Mouse (Mus musculus) lung, adult 18-20 months (tissue): ENCODE measurements at regions not wholly inside any gene's neighbourhood (a gene's known extent, or its start where the extent isn't known, plus 50 kb on each side); places are given as distances from the start of the nearest gene placed in this dataset.

Experiments used
- DNase-seq, 2 experiments: peaks; one replicate each; pipeline ENCODE4 v3.0.0; 2022; ENCODE audit warnings: mixed read lengths in 2 of 2

GRCm38 (mm10) chr11:7010858-7011257 lies 52.4 kb upstream of the Adcy1 start:
- DNase-seq: no peak

DNA sequence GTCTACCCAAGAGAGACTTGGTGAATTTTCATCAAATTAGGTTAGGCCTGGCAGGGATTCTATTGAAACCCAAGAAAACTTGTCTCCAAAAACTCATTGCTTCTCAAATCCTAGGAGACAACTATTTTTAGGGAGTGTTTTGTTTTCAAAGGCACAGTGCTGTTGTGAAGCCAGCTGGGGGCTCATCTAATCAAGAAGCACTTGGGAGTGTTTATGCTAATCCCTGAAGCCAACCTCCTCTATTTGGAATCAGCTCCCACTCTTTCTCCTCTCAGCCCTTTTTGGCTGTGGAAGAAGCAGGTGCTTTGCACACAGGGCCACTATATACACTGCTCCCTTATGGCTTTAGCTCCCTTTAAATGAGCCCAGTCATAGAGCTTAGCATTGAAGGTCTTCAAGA lies 64.0 kb upstream of the Adcy1 start:
- DNase-seq: no peak

GRCm38 (mm10) chr11:6998810-6999209 lies 64.5 kb upstream of the Adcy1 start:
- DNase-seq: no peak

GRCm38 (mm10) chr11:6997508-6997907 lies 65.8 kb upstream of the Adcy1 start:
- no peak for DNase-seq

- no peak for DNase-seq
Observed at GRCm38 (mm10) chr11:6993731-6994130, 69.6 kb upstream of the Adcy1 start.

GRCm38 (mm10) chr11:6991626-6992025 lies 71.7 kb upstream of the Adcy1 start:
- no peak for DNase-seq

GRCm38 (mm10) chr11:6990711-6991110 lies 72.6 kb upstream of the Adcy1 start:
- no peak for DNase-seq

- no peak for DNase-seq
Observed at GRCm38 (mm10) chr11:6988884-6989824, 74.1 kb upstream of the Adcy1 start.

DNA sequence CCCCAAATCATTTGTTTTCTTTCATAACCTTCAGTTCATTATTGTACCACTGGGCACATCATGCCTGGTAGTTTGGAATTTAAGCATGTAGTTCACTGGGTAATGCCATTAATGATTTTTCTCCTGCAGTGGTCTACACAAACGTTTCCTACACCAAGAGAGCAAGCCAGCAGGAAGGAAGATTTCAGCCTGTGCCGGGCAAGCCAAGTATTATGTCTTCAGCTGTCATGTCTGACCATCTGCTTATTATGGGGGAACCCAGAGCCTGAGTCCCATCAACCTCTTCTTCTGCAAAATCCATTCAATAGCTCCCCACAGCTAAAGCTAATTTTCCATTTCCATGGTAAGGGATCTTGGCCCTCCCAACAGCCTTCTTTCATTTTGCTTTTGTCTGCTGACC lies 75.3 kb upstream of the Adcy1 start:
- no peak for DNase-seq

- DNase-seq: no peak
Observed at GRCm38 (mm10) chr11:6987105-6987504, 76.2 kb upstream of the Adcy1 start.

- DNase-seq: no peak
Observed at GRCm38 (mm10) chr11:6982076-6982475, 81.2 kb upstream of the Adcy1 start.

DNA sequence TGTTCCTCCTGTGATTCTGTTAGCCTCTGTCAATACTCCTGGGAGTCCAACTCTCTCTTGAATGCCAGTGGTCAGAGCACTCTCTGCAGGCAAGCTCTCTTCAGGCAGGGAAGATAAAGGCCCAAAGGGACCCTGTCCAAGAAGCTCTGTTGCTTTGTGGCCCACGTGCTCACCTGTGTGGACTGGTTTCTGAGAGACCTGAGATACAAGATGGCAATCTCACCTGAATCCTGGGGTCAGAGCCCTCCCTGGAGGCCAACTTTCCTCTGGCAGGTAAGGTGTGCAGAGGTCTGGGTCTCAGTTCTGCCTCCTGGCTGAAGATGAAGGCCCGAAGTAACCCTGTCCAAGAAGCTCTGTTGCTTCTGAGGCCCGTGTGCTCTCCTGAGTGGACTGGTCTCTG lies 83.6 kb upstream of the Adcy1 start:
- no peak for DNase-seq

DNA sequence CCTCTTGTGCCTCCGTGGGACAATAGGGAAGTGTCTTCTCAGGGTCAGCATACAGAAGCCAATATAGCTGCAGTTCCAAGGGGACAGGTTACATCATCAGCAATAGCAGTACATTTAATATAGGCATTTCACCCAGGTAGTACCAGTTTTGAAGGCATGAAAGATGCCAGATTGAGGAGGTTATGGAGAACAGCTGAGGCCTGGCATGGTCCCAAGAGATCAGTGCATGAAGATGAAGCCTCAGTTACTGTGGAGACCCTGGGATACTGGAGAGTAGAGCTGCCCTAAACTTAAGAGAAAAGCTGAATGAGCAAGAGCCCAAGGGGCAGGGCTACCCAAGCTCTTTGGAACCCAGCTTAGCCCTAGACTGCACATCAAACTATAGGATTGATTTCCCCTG lies 94.1 kb upstream of the Adcy1 start:
- no peak for DNase-seq

- DNase-seq: no peak
Observed at GRCm38 (mm10) chr11:6966968-6967367, 96.3 kb upstream of the Adcy1 start.

GRCm38 (mm10) chr11:6964524-6964923 lies 98.8 kb upstream of the Adcy1 start:
- no peak for DNase-seq

GRCm38 (mm10) chr11:6963600-6963999 lies 99.7 kb upstream of the Adcy1 start:
- no peak for DNase-seq

DNA sequence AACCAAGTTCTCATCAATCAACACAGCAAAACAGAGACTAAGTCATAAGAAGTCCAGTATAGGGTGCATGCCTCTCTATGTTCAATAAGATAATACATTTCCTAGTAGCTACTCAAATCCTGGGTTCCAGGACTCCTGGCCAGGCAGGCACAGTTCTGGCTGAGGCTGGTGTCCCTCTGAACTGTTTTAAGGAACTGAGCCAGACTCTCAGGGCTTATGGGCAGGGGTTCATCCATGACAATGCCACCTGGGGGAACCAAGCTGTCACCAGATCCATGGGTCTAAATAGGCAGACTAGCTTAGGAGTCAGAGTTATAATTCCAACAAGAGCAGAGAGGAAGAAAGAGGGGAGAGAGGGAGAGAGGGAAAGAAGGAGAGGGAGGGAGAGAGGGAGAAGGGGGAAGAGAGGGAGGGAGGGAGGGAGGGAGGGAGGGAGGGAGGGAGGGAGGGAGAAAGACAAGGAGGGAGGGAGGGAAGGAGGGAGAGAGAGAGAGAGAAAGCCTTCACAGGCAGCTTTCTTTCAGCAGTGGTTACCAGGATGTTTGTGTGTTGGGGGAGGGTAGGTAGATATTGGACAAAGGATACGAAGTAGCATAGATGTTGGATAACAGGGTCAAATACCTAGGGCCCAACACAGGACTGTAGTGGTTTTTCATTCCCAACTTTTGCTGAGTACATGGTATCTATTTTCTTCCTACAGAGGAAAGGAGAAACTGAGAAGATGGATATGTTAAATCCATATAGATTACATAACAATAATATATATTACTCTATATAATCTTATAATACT lies 100.3 kb upstream of the Adcy1 start:
- DNase-seq: no peak

DNA sequence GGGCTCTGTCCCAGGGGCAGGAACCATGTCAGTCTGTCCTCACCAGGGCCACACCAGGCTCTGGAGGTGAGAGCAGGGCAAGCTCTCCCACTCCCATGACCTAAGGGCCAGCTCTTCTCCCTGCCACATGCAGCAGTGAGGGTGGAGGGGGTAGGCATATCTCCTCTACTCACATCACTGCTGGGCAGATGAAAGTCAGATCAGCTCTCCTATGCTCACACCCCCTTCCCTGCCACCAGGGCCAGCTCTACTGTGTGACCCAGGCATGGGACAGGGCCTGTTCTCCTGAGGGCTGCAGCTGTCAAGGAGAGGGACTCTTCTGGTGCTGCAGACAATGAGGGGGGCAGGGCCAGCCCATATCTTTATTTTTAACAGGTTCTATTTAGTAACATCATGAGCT lies 101.0 kb upstream of the Adcy1 start:
- DNase-seq: no peak

- no peak for DNase-seq
Observed at GRCm38 (mm10) chr11:6952787-6953186, 110.5 kb upstream of the Adcy1 start.

- DNase-seq: no peak
Observed at GRCm38 (mm10) chr11:6951361-6951760, 111.9 kb upstream of the Adcy1 start.

DNA sequence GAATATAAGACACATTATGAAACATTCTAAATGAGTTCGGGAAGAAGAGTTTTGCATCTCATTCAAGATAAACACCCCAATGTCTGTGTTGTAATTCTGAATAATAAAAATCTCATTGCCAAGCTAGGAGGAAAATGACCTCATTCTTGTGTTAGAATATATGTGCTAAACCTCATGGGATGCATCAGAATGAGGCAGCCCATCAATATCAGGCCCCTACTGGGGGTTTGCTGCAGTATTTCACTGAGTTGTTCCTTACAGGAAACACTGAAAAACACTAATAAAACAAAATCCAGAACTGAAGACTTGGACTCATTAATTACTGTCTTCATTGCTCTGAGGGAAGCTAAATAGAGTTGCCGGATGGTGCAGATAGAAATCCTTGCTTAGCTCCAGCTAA lies 111.6 kb upstream of the Gm11983 start:
- DNase-seq: no peak

GRCm38 (mm10) chr11:6934157-6934556 lies 96.7 kb upstream of the Gm11983 start:
- no peak for DNase-seq

GRCm38 (mm10) chr11:6926036-6926435 lies 88.6 kb upstream of the Gm11983 start:
- no peak for DNase-seq

- DNase-seq: no peak
Observed at GRCm38 (mm10) chr11:6924476-6924875, 87.0 kb upstream of the Gm11983 start.
